Mouse (Mus musculus) heart, postnatal 0 days (tissue): Measurements from ENCODE around the gene Pipox. TPM values are rescaled to one million over a fixed set of nuclear protein-coding genes. Genes with fewer than 3 reads are reported as not detected.

Source experiments
- ATAC-seq: fragments of 200-750 bp; cut with Nextera tagmentation; 2 replicates; pipeline ENCODE4 v1.8.0; 2017; ENCODE audit warnings: low read depth, moderate number of reproducible peaks, moderate library complexity; ENCODE audit not compliant: insufficient read depth
- DNase-seq: peaks from one replicate; pipeline ENCODE4 v3.0.0-alpha.2; 2016; ENCODE audit warnings: low spot score
- H3K27ac ChIP-seq: fragments of 300-500 bp; sonication (generic); 2 replicates; pipeline ENCODE4 v1.5.1; 2014; ENCODE audit warnings: low read depth, mild to moderate bottlenecking
- H3K27me3 ChIP-seq: fragments of 300-500 bp; sonication (generic); 2 replicates; pipeline ENCODE4 v1.6.1; 2014; ENCODE audit warnings: low read length, mixed read lengths; ENCODE audit not compliant: control insufficient read depth, insufficient read depth
- H3K36me3 ChIP-seq: fragments of 300-500 bp; sonication (generic); replicated peaks from 2 replicates; pipeline ENCODE4 v1.6.1; 2014; ENCODE audit warnings: low read length, mixed read lengths; ENCODE audit not compliant: control insufficient read depth, insufficient read depth
- H3K4me1 ChIP-seq: fragments of 300-500 bp; sonication (generic); 2 replicates; pipeline ENCODE4 v1.6.1; 2014; ENCODE audit warnings: antibody characterized with exemption; ENCODE audit not compliant: control insufficient read depth, insufficient read depth
- H3K4me2 ChIP-seq: fragments of 300-500 bp; sonication (generic); 2 replicates; pipeline ENCODE4 v1.6.1; 2014; ENCODE audit warnings: low read depth, mild to moderate bottlenecking, low read length, moderate library complexity
- H3K4me3 ChIP-seq: fragments of 300-500 bp; sonication (generic); 2 replicates; pipeline ENCODE4 v1.5.1; 2014; ENCODE audit warnings: low read depth, low read length
- H3K9ac ChIP-seq: fragments of 300-500 bp; sonication (generic); replicated peaks from 2 replicates; pipeline ENCODE4 v1.6.1; 2014; ENCODE audit warnings: low read depth, low read length, mixed read lengths
- H3K9me3 ChIP-seq: fragments of 300-500 bp; sonication (generic); replicated peaks from 2 replicates; pipeline ENCODE4 v1.6.1; 2016; ENCODE audit warnings: low read length; ENCODE audit not compliant: control insufficient read depth
- CTCF ChIP-seq: IDR thresholded peaks from 2 replicates; pipeline ENCODE4 v1.5.1; 2016; ENCODE audit warnings: antibody characterized with exemption, control low read depth, low read depth
- EP300 ChIP-seq: IDR thresholded peaks from 2 replicates; pipeline ENCODE4 v1.6.1; 2016; ENCODE audit warnings: antibody characterized with exemption, low read depth
- WGBS: fragments of 180-500 bp; shearing (Covaris S2); extraction: QIAGEN DNeasy Blood & Tissue Kit; methylation state at CpG from one replicate; pipeline ENCODE4 v1.1.7; 2014; 5-methylcytosine and 5-hydroxymethylcytosine counted together
- polyA plus RNA-seq: library from polyadenylated mRNA; unstranded; fragments of >200 nt; fragmentation: Nextera tagmentation; extraction: Ambion mirVana; gene quantifications from 2 replicates; pipeline ENCODE4 v1.2.1, GENCODE M21; 2015
- total RNA-seq: library from RNA; depleted of rRNA; stranded (reverse); fragments of >200 nt; gene quantifications from 2 replicates; pipeline ENCODE4 v1.2.3, GENCODE M21; 2014; ENCODE audit warnings: low replicate concordance

Pipox gene
- total and polyA plus RNA-seq, 2 experiments from 2014 or later: 2.4 to 2.6 TPM

DNA sequence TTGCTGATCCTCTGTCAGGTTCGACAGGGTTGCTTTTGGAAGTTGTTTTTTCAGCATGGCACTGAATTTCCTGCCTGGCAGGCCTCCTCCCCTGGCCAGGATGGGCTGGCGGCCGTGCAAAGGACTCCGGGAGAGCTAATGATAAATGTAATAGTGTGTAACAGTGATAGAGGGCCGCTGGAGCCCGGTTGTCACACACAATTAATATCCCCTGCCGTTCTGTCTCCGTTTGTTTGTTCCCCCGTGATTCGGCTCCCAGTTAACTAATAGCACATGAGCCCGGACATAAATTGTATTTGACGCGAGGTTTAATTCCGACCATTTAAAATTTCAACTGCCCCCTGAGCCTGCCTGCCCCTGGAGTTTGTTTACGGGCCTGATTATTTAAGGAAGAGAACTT lies 38.5 kb downstream of the Pipox start:
- H3K4me1 ChIP-seq: no peaks in the 10 kb centered on the region

DNA sequence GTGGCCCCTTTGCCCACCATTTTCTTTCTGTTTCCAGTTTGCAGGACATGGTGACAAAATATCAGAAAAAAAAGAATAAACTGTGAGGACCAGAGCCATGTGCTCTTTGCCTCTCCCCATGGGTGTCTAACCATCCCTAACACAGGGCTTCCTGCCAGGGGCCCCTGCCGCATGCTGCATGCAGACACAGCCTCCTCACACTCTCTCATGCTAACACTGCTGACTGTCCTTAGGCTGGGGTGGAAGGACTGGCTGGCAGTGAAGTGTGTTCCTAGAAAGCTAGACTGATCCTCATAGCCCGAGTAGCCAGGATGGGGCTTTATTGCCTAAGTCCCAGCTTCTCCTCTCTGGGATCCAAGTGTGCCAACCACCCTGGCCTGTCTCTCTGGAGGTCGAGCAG lies 39.3 kb downstream of the Pipox start:
- H3K27ac ChIP-seq: no peak overlapping the region
- no peak overlapping the region for H3K4me2 ChIP-seq
- 52% methylated on average over 3 of the region's 3 CpGs for WGBS
- ATAC-seq (no peak), DNase-seq (no peak)
- H3K27me3 ChIP-seq: no peaks in the 10 kb centered on the region
- no peak overlapping the region for H3K9ac ChIP-seq
- peaks cover 95% of the 10 kb centered on the region for H3K36me3 ChIP-seq
- no peaks in the 10 kb centered on the region for H3K9me3 ChIP-seq
- TF ChIP-seq CTCF: no peak
- no peak overlapping the region for H3K4me3 ChIP-seq
- no peaks in the 10 kb centered on the region for H3K4me1 ChIP-seq

More for the DNA sequence above, 38.5 kb downstream of the Pipox start:
- no peak for ATAC-seq
- H3K36me3 ChIP-seq: peaks cover 97% of the 10 kb centered on the region
- no peak overlapping the region for H3K27ac ChIP-seq
- no peak overlapping the region for H3K9ac ChIP-seq
- no peaks in the 10 kb centered on the region for H3K27me3 ChIP-seq
- WGBS: 66% methylated on average over 15 of the region's 15 CpGs
- no peak for DNase-seq
- no peak overlapping the region for H3K4me2 ChIP-seq
- no peak overlapping the region for H3K4me3 ChIP-seq
- TF ChIP-seq EP300: no peak
- TF ChIP-seq CTCF: no peak
- no peaks in the 10 kb centered on the region for H3K9me3 ChIP-seq

GRCm38 (mm10) chr11:77852941-77853668 lies 40.8 kb downstream of the Pipox start:
- H3K27me3 ChIP-seq: no peaks in the 10 kb centered on the region
- no peaks in the 10 kb centered on the region for H3K9me3 ChIP-seq
- H3K4me1 ChIP-seq: no peaks in the 10 kb centered on the region
- H3K36me3 ChIP-seq: peaks cover 92% of the 10 kb centered on the region
- H3K4me2 ChIP-seq: no peak overlapping the region
- WGBS: 88% methylated on average over 17 of the region's 17 CpGs
- TF ChIP-seq CTCF (no peak), EP300 (no peak)
- no peak for DNase-seq
- no peak overlapping the region for H3K9ac ChIP-seq
- H3K4me3 ChIP-seq: no peak overlapping the region
- no peak overlapping the region for H3K27ac ChIP-seq
- 0 out of 2 replicates have a peak, but pooled peaks have one; percentile 22 for ATAC-seq

DNA sequence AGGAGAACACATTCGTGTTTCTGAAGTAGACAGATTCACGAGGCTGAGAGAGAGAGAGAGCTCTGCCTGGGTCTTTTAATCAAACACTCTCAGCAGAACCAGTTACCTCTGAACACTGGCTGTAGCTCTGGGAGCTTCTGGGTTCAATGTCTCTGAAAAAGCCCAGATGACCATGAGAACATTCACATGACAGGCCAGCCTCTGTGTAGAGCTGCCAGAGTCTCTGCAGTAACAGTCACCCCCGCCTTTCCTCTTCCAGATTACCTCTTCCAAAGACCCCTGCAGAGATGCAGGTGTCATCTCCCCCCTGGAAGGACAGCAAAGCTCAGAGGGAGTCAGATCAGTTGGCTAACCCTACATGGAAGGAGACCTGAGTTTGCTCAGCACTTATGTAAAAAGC lies 41.7 kb downstream of the Pipox start:
- H3K27ac ChIP-seq: no peak overlapping the region
- H3K27me3 ChIP-seq: no peaks in the 10 kb centered on the region
- H3K9me3 ChIP-seq: no peaks in the 10 kb centered on the region
- H3K4me3 ChIP-seq: no peak overlapping the region
- DNase-seq: no peak
- TF ChIP-seq CTCF (no peak), EP300 (no peak)
- WGBS: 50% methylated on average over 3 of the region's 3 CpGs
- H3K9ac ChIP-seq: no peak overlapping the region
- ATAC-seq: no peak
- H3K4me1 ChIP-seq: no peaks in the 10 kb centered on the region
- peaks cover 92% of the 10 kb centered on the region for H3K36me3 ChIP-seq
- no peak overlapping the region for H3K4me2 ChIP-seq

- no peak overlapping the region for H3K27ac ChIP-seq
- DNase-seq: no peak
- H3K36me3 ChIP-seq: peaks cover 92% of the 10 kb centered on the region
- no peak overlapping the region for H3K4me2 ChIP-seq
- WGBS: 74% methylated on average over 6 of the region's 6 CpGs
- ATAC-seq: no peak
- TF ChIP-seq CTCF (no peak), EP300 (no peak)
- no peaks in the 10 kb centered on the region for H3K9me3 ChIP-seq
- H3K9ac ChIP-seq: no peak overlapping the region
- H3K27me3 ChIP-seq: no peaks in the 10 kb centered on the region
- no peaks in the 10 kb centered on the region for H3K4me1 ChIP-seq
- H3K4me3 ChIP-seq: no peak overlapping the region
Observed at GRCm38 (mm10) chr11:77851483-77852010, 42.3 kb downstream of the Pipox start.
